Mouse (Mus musculus) lung, adult 2 months (tissue): ENCODE measurements around the gene Eml4.

ENCODE experiments used
- CTCF ChIP-seq: fragments of 200-500 bp; IDR thresholded peaks from 2 replicates; pipeline ENCODE4 v1.5.1; 2011; ENCODE audit warnings: mild to moderate bottlenecking, low read length, control low read depth; ENCODE audit not compliant: insufficient read depth
- POLR2A ChIP-seq: fragments of 200-500 bp; IDR thresholded peaks from 2 replicates; pipeline ENCODE4 v1.6.1; 2011; ENCODE audit warnings: low read depth, mild to moderate bottlenecking, control low read depth, low read length, borderline replicate concordance; ENCODE audit errors: extremely low read depth

GRCm38 (mm10) chr17:83482817-83483536 is 132.2 kb downstream of the Eml4 start:
- TF ChIP-seq CTCF (no peak), POLR2A (no peak)
